Mouse (Mus musculus) liver, postnatal 0 days (tissue): ENCODE data around the gene Cyb5rl.

Source experiments
- CTCF ChIP-seq: sonication (generic); IDR thresholded peaks from 2 replicates; pipeline ENCODE4 v1.5.1; 2016; ENCODE audit warnings: antibody characterized with exemption, low read depth
- EP300 ChIP-seq: IDR thresholded peaks from 2 replicates; pipeline ENCODE4 v1.6.1; 2016; ENCODE audit warnings: antibody characterized with exemption, low read depth, mild to moderate bottlenecking

- TF ChIP-seq CTCF (no peak), EP300 (no peak)
These were observed 12.9 kb downstream of the Cyb5rl start for GRCm38 (mm10) chr4:107079716-107080115.
